Mouse (Mus musculus): ENCODE results near the gene Olfr393. TPM values are rescaled to one million over a fixed set of nuclear protein-coding genes. Genes with fewer than 3 reads are reported as not detected.

Gene Olfr393
- total RNA-seq (2021), result not detected
- long read RNA-seq, experiment 1, result 0 reads
- long read RNA-seq, experiment 2, result 0 reads

- intact Hi-C loops (cut with DNase I), result no loop called here
- DNase-seq (ENCODE audit: low spot score in 2 of 2), result no peak
Measured at GRCm38 (mm10) chr11:73851354-73851753, at the start of gene Olfr393. Olfr393 (minus strand) TSS chr11:73851454.

- no peak for DNase-seq (ENCODE audit: low spot score in 2 of 2)
- intact Hi-C loops (cut with DNase I), result no loop called here
Measured at GRCm38 (mm10) chr11:73890671-73891070, 39.4 kb upstream of the Olfr393 start, which contains the start of gene Olfr394. Olfr394 (minus strand) TSS chr11:73890771.

- intact Hi-C loops (cut with DNase I), result no loop called here
- DNase-seq (ENCODE audit: low spot score in 2 of 2), result no peak
Measured at GRCm38 (mm10) chr11:73816949-73817348, 34.3 kb downstream of the Olfr393 start, which contains the start of gene Olfr392. Olfr392 (minus strand) TSS chr11:73817049.

- intact Hi-C loops (cut with DNase I), result no loop called here
Measured at GRCm38 (mm10) chr11:73802952-73803351, 48.3 kb downstream of the Olfr393 start, which contains the start of gene Olfr391-ps. Olfr391-ps (minus strand) TSS chr11:73803052.

More at GRCm38 (mm10) chr11:73802952-73803351, 48.3 kb downstream of the Olfr393 start, which contains the start of gene Olfr391-ps:
- no peak for DNase-seq (ENCODE audit: low spot score in 2 of 2)

Other genes with a start within 250 kb of the Olfr393 start
- not detected for gene Zfp735, start 162.7 kb downstream of the Olfr393 start, total RNA-seq (2021)
- gene Olfr389, start 70.7 kb downstream of the Olfr393 start, total RNA-seq (2021), result not detected
- not detected for gene Olfr390, start 68.5 kb downstream of the Olfr393 start, total RNA-seq (2021)
- not detected for gene Olfr391-ps, start 48.4 kb downstream of the Olfr393 start, total RNA-seq (2021)
- not detected for gene Olfr392, start 34.4 kb downstream of the Olfr393 start, total RNA-seq (2021)
- gene Olfr394, start 39.3 kb upstream of the Olfr393 start, total RNA-seq (2021), result not detected
- gene Olfr395, start 57.8 kb upstream of the Olfr393 start, total RNA-seq (2021), result not detected
- gene Olfr23, start 85.2 kb upstream of the Olfr393 start, total RNA-seq (2021), result not detected
- not detected for gene Olfr397, start 109.4 kb upstream of the Olfr393 start, total RNA-seq (2021)
- not detected for gene Olfr398, start 139.0 kb upstream of the Olfr393 start, total RNA-seq (2021)
- not detected for gene Olfr139, start 205.1 kb upstream of the Olfr393 start, total RNA-seq (2021)
- gene Olfr399, start 205.2 kb upstream of the Olfr393 start, total RNA-seq (2021), result not detected
- not detected for gene Zfp616, start 218.5 kb upstream of the Olfr393 start, total RNA-seq (2021)

All from left cerebral cortex, postnatal 14 days (tissue).